Mouse (Mus musculus) neural tube, embryonic 10.5 days (tissue): ENCODE data around the gene Olfr592.
"Not testable (repeated sequence)": the region's sequence is repeated elsewhere in the genome, so short reads cannot be mapped to it uniquely, and the experiment has no call there.

Experiments
- DNase-seq: peaks from one replicate; pipeline ENCODE4 v3.0.0-alpha.2; 2017; ENCODE audit warnings: low spot score; ENCODE audit errors: extremely low spot score

The Olfr592 gene

GRCm38 (mm10) chr7:103184503-103184902, at the start of gene Olfr592:
Gene Olfr592 (plus strand): TSS chr7:103184803.
- not testable (repeated sequence) for DNase-seq

- DNase-seq = no peak
These were observed 44.0 kb upstream of the Olfr592 start, which contains the start of gene Olfr588-ps1 for GRCm38 (mm10) chr7:103140579-103140978. Gene Olfr588-ps1 (plus strand): TSS chr7:103140879.

- no peak for DNase-seq
These were observed 28.3 kb upstream of the Olfr592 start, which contains the start of gene Olfr589 for GRCm38 (mm10) chr7:103156256-103156655. Gene Olfr589 (minus strand): TSS chr7:103156356.

GRCm38 (mm10) chr7:103169697-103170096, 14.9 kb upstream of the Olfr592 start:
- no peak for DNase-seq

GRCm38 (mm10) chr7:103178240-103178639, 6.4 kb upstream of the Olfr592 start, which contains the start of gene Olfr591:
Gene Olfr591 (minus strand): TSS chr7:103178340.
- no peak for DNase-seq

DNA sequence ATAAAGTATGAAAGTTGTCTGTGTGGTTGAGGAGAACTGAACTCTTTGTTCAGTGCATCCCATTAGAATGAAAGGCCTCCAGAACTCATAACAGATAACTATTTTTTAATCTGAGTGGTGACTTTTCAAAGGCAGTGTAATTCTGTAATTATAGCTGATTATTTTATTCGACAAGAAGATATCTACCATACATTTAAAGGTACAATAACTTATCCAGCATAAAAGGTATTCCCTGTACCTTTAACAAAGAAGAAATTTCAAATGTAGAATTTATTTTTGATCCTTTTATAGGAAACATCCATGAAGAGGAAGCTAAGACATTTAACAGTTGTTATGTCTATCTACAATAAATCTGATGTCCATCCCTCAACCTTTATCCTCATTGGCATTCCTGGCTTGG, 27.0 kb downstream of the Olfr592 start, which contains the start of gene Olfr593:
TSS of gene Olfr593 (plus strand) at position 301 of the 400 bp plus-strand sequence.
- no peak for DNase-seq

GRCm38 (mm10) chr7:103212050-103212449, 27.4 kb downstream of the Olfr592 start:
- DNase-seq = not testable (repeated sequence)

- no peak for DNase-seq
These were observed 32.1 kb downstream of the Olfr592 start, which contains the start of gene Olfr594 for GRCm38 (mm10) chr7:103216696-103217095. Gene Olfr594 (plus strand): TSS chr7:103216996.
